Mouse (Mus musculus) erythroblast, embryonic 14.5 days (primary cell): ENCODE results near the gene Agpat2. TPM values are rescaled to one million over a fixed set of nuclear protein-coding genes. Genes with fewer than 3 reads are reported as not detected.

Experiments
- H3K27me3 ChIP-seq: 2 replicates; pipeline ENCODE4 v1.6.1; 2012; ENCODE audit warnings: inconsistent platforms; ENCODE audit not compliant: control insufficient read depth
- H3K36me3 ChIP-seq: 2 replicates; pipeline ENCODE4 v1.6.1; 2012; ENCODE audit warnings: mild to moderate bottlenecking, inconsistent platforms; ENCODE audit not compliant: control insufficient read depth
- H3K4me1 ChIP-seq: 2 replicates; pipeline ENCODE4 v1.6.1; 2012; ENCODE audit warnings: inconsistent platforms; ENCODE audit not compliant: control insufficient read depth
- H3K4me3 ChIP-seq: replicated peaks from 2 replicates; pipeline ENCODE3; 2012; ENCODE audit warnings: moderate library complexity, mild to moderate bottlenecking, inconsistent platforms
- H3K9me3 ChIP-seq: 2 replicates; pipeline ENCODE4 v1.6.1; 2012; ENCODE audit warnings: low read length, inconsistent platforms, mixed read lengths; ENCODE audit not compliant: control insufficient read depth
- GATA1 ChIP-seq: IDR thresholded peaks from 2 replicates; pipeline ENCODE4 v1.6.1; 2012; ENCODE audit warnings: low read length, inconsistent platforms, mixed read lengths
- TAL1 ChIP-seq: IDR thresholded peaks from 3 replicates; pipeline ENCODE4 v1.6.1; 2012; ENCODE audit warnings: low read length, inconsistent platforms, mixed read lengths
- polyA plus RNA-seq: library from polyadenylated mRNA; stranded (reverse); fragments of >175 nt; gene quantifications from 2 replicates; pipeline ENCODE4 v1.2.3, GENCODE M21; 2012

Agpat2 gene
- polyA plus RNA-seq, 1 experiment, result 0.02 TPM

DNA sequence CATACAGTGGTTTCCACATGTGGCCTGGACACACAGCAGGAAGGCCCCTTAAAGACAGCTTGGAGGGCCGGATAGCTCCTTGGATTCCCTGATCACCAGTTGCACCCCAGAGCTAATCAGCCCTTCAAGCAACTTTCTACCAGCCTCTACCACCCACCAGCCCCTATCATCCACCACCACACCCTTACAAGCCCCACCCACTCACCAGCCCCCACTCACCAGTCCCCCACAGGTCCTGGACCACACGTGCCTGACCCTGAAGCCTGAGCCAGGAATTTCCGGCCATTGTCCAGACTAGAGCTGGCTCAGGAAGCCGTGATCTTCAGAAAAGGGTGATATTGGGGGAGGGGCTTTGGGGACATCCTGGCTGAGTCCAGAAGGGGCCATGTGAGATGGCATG, 28.4 kb downstream of the Agpat2 start:
- H3K4me3 ChIP-seq, result peak overlapping the region; percentile 23
- H3K27me3 ChIP-seq, result no peaks in the 10 kb centered on the region
- H3K4me1 ChIP-seq, result peaks cover 63% of the 10 kb centered on the region
- H3K9me3 ChIP-seq, result no peaks in the 10 kb centered on the region
- no peaks in the 10 kb centered on the region for H3K36me3 ChIP-seq
- no peak for TF ChIP-seq TAL1
- no peak for TF ChIP-seq GATA1

DNA sequence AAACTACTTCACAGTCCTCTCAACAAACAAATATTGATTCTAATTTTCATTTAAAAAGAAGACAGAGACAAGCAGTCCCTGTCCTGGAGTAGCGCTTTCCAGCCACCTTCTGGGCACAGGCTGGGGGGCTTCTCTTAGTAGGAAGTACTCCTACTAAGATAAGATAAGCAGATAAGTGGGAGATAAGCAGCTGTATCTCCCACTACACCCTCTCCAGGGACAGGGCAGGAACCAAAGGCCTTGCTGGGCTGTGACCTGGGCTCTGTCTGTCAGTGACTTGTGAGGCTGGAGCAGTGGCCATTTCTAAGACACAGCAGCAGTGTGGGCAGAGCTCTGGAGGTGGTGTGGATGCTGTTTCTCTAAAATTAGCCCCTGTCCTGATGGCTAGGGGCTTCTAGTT, 28.8 kb downstream of the Agpat2 start:
- H3K4me1 ChIP-seq, result peaks cover 65% of the 10 kb centered on the region
- no peaks in the 10 kb centered on the region for H3K36me3 ChIP-seq
- peak overlapping the region; percentile 23 for H3K4me3 ChIP-seq
- H3K27me3 ChIP-seq, result no peaks in the 10 kb centered on the region
- no peak for TF ChIP-seq TAL1
- TF ChIP-seq GATA1, result no peak
- H3K9me3 ChIP-seq, result no peaks in the 10 kb centered on the region

DNA sequence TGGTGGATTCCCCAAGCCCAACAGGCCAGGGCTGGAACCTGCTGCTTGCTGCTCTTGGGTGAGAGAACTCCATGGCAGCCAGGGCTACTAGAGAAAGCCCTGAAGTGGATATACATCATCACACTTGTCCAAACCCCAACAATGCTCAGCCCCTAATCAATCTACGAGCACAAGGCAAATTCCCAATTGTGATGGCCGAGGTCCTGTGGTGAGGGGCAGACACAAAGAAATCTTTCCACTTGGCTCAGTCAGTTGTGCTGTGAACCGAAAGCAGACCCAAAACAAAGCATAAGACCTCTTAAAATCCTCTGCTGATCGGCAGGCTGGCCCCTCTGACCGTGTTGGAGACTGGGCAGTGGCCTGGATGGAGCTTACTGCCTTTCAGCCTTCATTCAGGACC, 29.4 kb downstream of the Agpat2 start:
- H3K4me3 ChIP-seq, result no peak overlapping the region
- H3K4me1 ChIP-seq, result peaks cover 65% of the 10 kb centered on the region
- no peaks in the 10 kb centered on the region for H3K36me3 ChIP-seq
- H3K9me3 ChIP-seq, result no peaks in the 10 kb centered on the region
- TF ChIP-seq GATA1 (no peak), TAL1 (no peak)
- H3K27me3 ChIP-seq, result no peaks in the 10 kb centered on the region

DNA sequence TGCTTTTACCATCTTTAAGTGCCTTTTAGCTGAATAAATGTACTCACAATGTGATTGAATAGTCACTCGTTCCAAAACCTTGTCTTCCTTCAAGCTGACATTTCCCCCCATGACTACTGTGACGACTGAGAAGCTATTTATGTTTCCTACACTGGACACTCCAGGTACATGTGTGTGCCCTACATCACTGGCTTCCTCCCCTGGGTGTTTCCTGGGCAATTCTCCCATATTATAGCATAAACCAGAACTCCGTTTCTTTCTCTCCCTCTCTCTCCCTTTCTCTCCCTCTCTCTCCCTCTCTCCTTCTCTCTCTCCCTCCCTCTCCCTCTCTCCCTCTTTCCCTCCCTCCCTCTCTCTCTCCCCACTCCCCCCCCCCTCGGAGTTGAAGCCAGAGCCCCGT, 30.4 kb downstream of the Agpat2 start:
- no peak overlapping the region for H3K4me3 ChIP-seq
- peaks cover 65% of the 10 kb centered on the region for H3K4me1 ChIP-seq
- no peaks in the 10 kb centered on the region for H3K27me3 ChIP-seq
- TF ChIP-seq GATA1 (no peak), TAL1 (no peak)
- H3K36me3 ChIP-seq, result no peaks in the 10 kb centered on the region
- H3K9me3 ChIP-seq, result no peaks in the 10 kb centered on the region

DNA sequence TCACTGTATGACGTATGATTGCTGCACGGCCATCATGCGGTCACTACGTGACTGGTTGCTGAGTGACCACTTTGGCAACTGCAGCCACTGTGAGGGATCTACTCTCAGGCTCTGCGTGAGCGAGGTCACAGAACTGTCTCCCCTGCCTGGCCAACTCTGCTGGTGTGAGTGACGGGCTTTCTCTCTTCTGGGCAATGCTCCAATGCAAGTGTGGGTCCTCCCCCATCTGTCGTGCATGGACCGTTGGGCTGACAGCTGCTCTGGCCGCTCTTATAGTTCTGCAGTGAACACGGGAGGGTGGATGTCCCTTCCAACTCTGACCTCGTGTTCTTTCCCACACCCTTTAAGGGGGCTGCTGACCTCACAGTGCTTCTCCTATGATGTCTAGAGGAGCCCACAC, 30.8 kb downstream of the Agpat2 start:
- no peaks in the 10 kb centered on the region for H3K36me3 ChIP-seq
- H3K27me3 ChIP-seq, result no peaks in the 10 kb centered on the region
- no peaks in the 10 kb centered on the region for H3K9me3 ChIP-seq
- peaks cover 65% of the 10 kb centered on the region for H3K4me1 ChIP-seq
- TF ChIP-seq GATA1, result no peak
- TF ChIP-seq TAL1, result no peak
- no peak overlapping the region for H3K4me3 ChIP-seq

DNA sequence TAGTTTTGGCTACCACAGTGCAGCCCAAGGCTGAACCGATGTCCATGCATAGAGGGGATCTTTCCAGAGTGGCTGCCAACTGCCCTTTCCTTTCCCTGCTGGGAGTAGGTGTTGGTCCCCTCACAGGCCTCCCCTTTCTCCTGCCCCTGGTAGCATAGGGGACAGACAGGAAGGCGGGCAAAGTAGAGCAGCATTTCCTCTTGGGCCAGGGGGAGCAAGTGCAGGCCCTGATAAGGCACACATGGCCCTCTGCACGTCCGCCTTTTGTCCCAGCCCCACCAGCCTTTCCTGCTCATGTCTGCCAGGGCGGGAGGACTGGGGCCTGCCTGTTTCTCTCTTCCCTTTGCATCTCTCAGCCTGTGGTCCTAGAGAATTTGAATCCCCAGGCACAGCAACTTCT, 32.4 kb downstream of the Agpat2 start:
- TF ChIP-seq GATA1 (no peak), TAL1 (no peak)
- no peaks in the 10 kb centered on the region for H3K27me3 ChIP-seq
- H3K4me1 ChIP-seq, result peaks cover 55% of the 10 kb centered on the region
- no peaks in the 10 kb centered on the region for H3K9me3 ChIP-seq
- H3K36me3 ChIP-seq, result no peaks in the 10 kb centered on the region
- no peak overlapping the region for H3K4me3 ChIP-seq

DNA sequence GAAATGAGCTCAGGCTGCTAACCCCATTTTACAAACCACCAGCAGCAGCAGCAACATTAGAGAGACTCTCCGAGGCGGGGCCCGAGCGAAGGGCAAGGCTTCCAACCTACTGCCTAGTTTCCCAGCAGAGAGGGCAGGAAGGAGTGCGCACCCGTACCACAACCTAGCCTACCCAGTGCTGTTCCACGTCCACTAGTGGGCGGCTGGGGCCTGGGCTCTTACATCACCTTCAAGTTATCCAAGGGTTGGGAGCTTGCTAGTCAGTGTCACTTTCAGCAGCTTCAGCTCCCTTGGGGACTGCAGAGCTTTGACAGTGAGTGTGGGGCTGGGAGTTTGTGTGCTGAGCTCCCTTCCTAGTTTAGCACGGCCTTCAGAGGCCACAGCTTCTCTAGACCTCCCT, 32.8 kb downstream of the Agpat2 start:
- Histone ChIP-seq H3K4me1 (peaks cover 51% of the 10 kb centered on the region), H3K36me3 (no peaks in the 10 kb centered on the region), H3K27me3 (no peaks in the 10 kb centered on the region), H3K9me3 (no peaks in the 10 kb centered on the region), H3K4me3 (no peak overlapping the region)
- no peak for TF ChIP-seq TAL1
- no peak for TF ChIP-seq GATA1

DNA sequence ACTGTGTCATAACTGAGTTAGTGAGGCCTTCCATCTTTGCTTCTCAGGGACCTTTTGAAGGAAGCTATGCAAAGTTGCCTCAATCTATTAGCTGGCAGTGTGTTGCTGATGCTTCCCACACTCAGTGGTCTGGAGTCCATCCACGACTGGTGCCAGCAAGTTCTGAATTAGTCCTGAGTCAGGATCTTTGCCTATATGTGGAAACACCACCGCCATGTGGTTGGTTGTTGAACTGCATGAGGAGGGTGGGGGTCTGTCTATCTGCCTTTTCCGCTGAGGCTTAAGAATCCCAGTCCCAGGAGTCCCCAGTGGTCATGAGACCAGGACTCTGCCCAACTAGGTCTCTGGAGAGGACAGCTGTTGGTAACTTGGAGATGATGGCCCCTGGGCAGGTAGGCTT, 34.2 kb downstream of the Agpat2 start:
- H3K36me3 ChIP-seq, result no peaks in the 10 kb centered on the region
- H3K4me1 ChIP-seq, result peaks cover 37% of the 10 kb centered on the region
- H3K4me3 ChIP-seq, result no peak overlapping the region
- TF ChIP-seq TAL1 (no peak), GATA1 (no peak)
- H3K27me3 ChIP-seq, result no peaks in the 10 kb centered on the region
- H3K9me3 ChIP-seq, result no peaks in the 10 kb centered on the region

DNA sequence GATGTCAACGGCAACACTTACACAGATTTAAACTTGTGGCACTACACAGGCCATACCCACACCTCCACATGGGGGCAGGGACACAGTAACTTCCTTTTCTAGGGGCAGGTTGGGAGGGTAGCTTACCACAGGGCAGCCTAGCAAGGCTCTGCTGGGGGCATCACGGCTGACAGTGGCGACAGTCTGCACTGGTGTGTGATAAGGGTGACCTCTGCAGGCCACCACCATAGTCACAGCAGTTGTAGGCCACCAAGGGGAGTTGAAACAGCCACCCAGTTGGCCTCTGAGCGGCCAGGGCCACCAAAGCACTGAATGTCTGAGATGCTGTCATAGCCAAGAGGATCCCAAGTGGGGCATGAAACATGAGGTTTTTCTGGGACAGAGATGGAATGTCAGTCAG, 38.0 kb downstream of the Agpat2 start:
- Histone ChIP-seq H3K27me3 (no peaks in the 10 kb centered on the region), H3K36me3 (no peaks in the 10 kb centered on the region), H3K4me1 (peaks cover 4% of the 10 kb centered on the region; the same call in 1 of the 2 replicates), H3K9me3 (no peaks in the 10 kb centered on the region), H3K4me3 (no peak overlapping the region)
- no peak for TF ChIP-seq TAL1
- TF ChIP-seq GATA1, result no peak

DNA sequence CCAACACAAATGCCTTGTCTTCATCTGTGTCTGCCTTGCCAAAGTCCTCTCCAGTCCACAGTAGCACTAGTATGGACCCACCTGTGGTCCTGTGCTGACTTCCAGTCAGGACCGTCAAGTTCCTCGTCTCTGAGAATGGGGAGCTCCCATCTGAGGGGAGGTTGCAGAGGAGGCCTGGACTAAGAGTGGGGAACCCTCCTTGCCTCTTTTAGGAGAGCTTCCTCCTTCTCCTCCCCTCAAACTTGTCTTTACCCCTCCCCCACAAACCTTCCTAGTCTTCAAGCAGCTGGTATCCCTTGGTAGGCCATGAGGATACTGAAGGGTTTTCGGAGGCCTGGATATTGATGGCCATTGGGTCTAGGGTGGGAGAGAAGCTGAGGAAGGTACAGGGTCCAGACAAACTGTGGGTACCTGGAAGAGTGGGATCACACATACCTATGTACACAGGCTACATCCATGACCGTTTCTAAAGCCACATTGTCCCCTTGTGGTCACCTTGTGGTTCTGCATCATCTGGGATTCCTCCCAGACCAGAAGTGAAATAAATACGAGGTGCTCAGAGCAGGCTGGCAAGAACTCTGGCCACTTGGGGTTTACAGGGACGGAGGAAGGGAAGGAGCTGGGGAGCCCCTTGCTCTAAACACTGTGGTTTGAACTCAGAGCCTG, 42.7 kb downstream of the Agpat2 start:
- Histone ChIP-seq H3K36me3 (no peaks in the 10 kb centered on the region), H3K27me3 (no peaks in the 10 kb centered on the region), H3K4me3 (no peak overlapping the region), H3K9me3 (no peaks in the 10 kb centered on the region), H3K4me1 (no peaks in the 10 kb centered on the region)
- TF ChIP-seq GATA1 (no peak), TAL1 (no peak)

DNA sequence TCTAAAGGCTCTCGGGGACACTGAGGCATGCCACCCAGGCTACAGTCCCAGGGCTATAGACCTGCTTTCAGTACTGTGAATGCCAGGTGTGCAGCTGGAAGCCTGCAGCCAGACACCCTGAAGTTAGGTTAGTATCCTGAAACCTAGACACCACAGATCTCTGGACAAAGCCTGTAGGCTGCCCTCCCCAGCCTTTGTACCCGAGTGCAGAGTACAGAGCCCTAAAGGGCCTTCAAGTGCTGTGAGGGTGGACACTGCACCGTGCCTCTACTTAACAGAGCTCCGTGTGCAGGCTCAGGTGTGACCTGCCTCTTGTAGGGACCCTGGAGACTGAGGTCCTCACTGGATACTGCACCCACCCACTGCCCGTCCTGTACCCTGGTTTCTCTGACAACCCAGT, 43.7 kb downstream of the Agpat2 start:
- Histone ChIP-seq H3K4me3 (no peak overlapping the region), H3K36me3 (no peaks in the 10 kb centered on the region), H3K27me3 (no peaks in the 10 kb centered on the region), H3K4me1 (no peaks in the 10 kb centered on the region), H3K9me3 (no peaks in the 10 kb centered on the region)
- TF ChIP-seq TAL1, result no peak
- TF ChIP-seq GATA1, result no peak
